Mouse (Mus musculus) liver, embryonic 14.5 days (tissue): ENCODE data around the gene Dusp7.

ENCODE experiments used
- CTCF ChIP-seq: IDR thresholded peaks from 2 replicates; pipeline ENCODE4 v1.5.1; 2016; ENCODE audit warnings: antibody characterized with exemption, low read depth, control low read depth
- EP300 ChIP-seq: IDR thresholded peaks from 2 replicates; pipeline ENCODE4 v1.6.1; 2016; ENCODE audit warnings: antibody characterized with exemption, low read depth

DNA sequence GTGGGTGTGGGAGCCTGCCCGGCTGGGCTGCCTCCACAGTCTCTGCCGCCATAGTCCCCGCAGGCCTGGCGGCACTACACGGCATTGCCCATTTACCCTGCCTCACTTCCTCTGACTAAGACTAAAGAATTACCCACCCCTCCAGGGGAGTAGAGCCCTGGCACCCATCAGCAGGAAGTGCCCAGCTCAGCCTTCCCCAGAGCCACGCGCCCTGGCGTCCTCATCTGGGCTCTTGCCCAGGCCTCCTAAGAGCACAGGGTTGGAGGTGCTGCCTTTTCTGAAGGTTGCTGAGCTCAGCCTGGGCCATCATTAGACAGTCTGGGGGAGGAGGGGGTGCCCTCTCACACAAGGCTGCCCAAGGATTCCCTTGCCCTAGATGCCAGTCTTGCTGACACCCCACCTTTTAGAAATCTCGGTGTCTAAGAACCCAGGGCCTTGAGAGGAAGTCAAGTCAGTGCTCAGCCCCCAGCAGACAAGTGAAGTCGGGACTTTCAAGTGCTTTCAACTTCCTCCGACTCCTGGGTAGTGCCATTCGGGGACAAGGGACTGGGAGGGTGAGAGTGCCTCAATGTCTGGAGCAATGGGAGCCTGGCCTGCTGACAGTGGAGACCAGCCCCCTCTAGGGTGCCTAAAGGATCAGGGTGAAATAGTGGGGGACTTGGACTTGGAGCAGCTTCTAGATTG lies 17.9 kb downstream of the Dusp7 start:
- TF ChIP-seq CTCF (no peak), EP300 (no peak)
